Mouse (Mus musculus) heart, embryonic 13.5 days (tissue): ENCODE measurements around the gene Sgcd. TPM values are rescaled to one million over a fixed set of nuclear protein-coding genes. Genes with fewer than 3 reads are reported as not detected.

Source experiments
- ATAC-seq: fragments of 200-750 bp; cut with Nextera tagmentation; 2 replicates; pipeline ENCODE4 v1.8.0; 2017; ENCODE audit warnings: moderate TSS enrichment; ENCODE audit not compliant: insufficient number of reproducible peaks, low FRiP score, low TSS enrichment; ENCODE audit errors: extremely low read depth
- H3K27ac ChIP-seq: fragments of 300-500 bp; sonication (generic); replicated peaks from 2 replicates; pipeline ENCODE4 v1.5.1; 2015; ENCODE audit warnings: moderate library complexity, mild to moderate bottlenecking, inconsistent platforms
- H3K27me3 ChIP-seq: fragments of 300-500 bp; sonication (generic); replicated peaks from 2 replicates; pipeline ENCODE4 v1.6.1; 2015; ENCODE audit warnings: mild to moderate bottlenecking, inconsistent platforms
- H3K36me3 ChIP-seq: fragments of 300-500 bp; sonication (generic); 2 replicates; pipeline ENCODE4 v1.6.1; 2015; ENCODE audit warnings: mild to moderate bottlenecking, inconsistent platforms
- H3K4me1 ChIP-seq: fragments of 300-500 bp; sonication (generic); 2 replicates; pipeline ENCODE4 v1.6.1; 2015; ENCODE audit warnings: inconsistent platforms
- H3K4me2 ChIP-seq: fragments of 300-500 bp; sonication (generic); 2 replicates; pipeline ENCODE4 v1.6.1; 2015; ENCODE audit warnings: inconsistent platforms, mild to moderate bottlenecking, moderate library complexity
- H3K4me3 ChIP-seq: fragments of 300-500 bp; sonication (generic); 2 replicates; pipeline ENCODE4 v1.5.1; 2015; ENCODE audit warnings: moderate library complexity, mild to moderate bottlenecking, inconsistent platforms
- H3K9ac ChIP-seq: fragments of 300-500 bp; sonication (generic); 2 replicates; pipeline ENCODE4 v1.6.1; 2015; ENCODE audit warnings: inconsistent platforms, mild to moderate bottlenecking, moderate library complexity
- H3K9me3 ChIP-seq: fragments of 300-500 bp; sonication (generic); 2 replicates; pipeline ENCODE4 v1.6.1; 2016; ENCODE audit warnings: inconsistent platforms
- WGBS: fragments of 180-500 bp; shearing (Covaris S2); methylation state at CpG from one replicate; pipeline ENCODE4 v1.1.7; 2015; ENCODE audit warnings: mixed read lengths; 5-methylcytosine and 5-hydroxymethylcytosine counted together
- polyA plus RNA-seq: library from polyadenylated mRNA; unstranded; fragments of >200 nt; fragmentation: Nextera tagmentation; extraction: Ambion mirVana; gene quantifications from 2 replicates; pipeline ENCODE4 v1.2.1, GENCODE M21; 2015

The Sgcd gene
- polyA plus RNA-seq, 1 experiment from 2014 or later, result 6.0 TPM

DNA sequence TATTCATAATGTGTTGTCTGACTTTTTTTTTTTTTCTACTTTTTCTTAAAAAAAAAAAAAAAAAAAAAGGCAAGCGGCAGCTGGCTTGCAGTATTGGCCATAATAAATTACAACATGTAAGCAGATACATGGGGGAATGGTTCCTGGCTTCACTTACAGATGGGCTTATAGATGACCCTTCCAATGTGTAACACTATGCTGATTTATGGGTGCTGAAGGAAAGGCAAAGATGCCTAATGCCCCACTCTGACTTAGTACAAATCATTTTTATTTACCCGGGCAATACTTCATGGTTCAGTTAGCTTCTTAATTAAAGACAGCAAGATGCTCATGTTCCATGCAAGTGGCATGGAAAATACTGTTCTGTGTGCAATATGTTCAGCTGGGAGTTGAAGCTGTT, 800.2 kb downstream of the Sgcd start:
- H3K4me3 ChIP-seq, result no peak overlapping the region
- 84% methylated on average over 2 of the region's 2 CpGs for WGBS
- no peak overlapping the region for H3K9ac ChIP-seq
- H3K4me1 ChIP-seq, result no peaks in the 10 kb centered on the region
- H3K36me3 ChIP-seq, result no peaks in the 10 kb centered on the region
- no peak for ATAC-seq
- no peak overlapping the region for H3K27ac ChIP-seq
- H3K9me3 ChIP-seq, result no peaks in the 10 kb centered on the region
- H3K27me3 ChIP-seq, result no peaks in the 10 kb centered on the region
- H3K4me2 ChIP-seq, result no peak overlapping the region

DNA sequence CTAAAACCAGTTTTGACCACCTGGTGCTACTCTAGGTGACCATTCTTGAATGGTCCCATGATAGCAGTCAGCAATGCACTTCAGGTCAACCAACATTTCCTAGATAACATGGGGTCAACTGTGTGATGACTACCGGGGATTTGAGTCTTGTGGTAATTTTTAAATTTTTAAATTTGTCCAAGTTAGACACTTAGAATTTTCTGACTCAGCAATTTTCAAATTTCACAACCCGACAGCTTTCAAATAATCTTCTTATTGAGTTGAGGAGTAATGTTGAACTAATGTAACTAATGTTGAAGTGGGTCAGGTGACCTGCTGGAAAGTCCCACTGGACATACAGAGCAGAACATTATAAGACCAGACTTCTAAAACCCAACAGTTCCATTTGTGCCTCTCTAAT, 813.8 kb downstream of the Sgcd start:
- no peak overlapping the region for H3K4me3 ChIP-seq
- H3K4me1 ChIP-seq, result no peaks in the 10 kb centered on the region
- no peak overlapping the region for H3K9ac ChIP-seq
- WGBS, result 79% methylated on average over 2 of the region's 2 CpGs
- no peak for ATAC-seq
- H3K4me2 ChIP-seq, result no peak overlapping the region
- no peak overlapping the region for H3K27ac ChIP-seq
- H3K27me3 ChIP-seq, result no peaks in the 10 kb centered on the region
- H3K9me3 ChIP-seq, result no peaks in the 10 kb centered on the region
- H3K36me3 ChIP-seq, result no peaks in the 10 kb centered on the region

DNA sequence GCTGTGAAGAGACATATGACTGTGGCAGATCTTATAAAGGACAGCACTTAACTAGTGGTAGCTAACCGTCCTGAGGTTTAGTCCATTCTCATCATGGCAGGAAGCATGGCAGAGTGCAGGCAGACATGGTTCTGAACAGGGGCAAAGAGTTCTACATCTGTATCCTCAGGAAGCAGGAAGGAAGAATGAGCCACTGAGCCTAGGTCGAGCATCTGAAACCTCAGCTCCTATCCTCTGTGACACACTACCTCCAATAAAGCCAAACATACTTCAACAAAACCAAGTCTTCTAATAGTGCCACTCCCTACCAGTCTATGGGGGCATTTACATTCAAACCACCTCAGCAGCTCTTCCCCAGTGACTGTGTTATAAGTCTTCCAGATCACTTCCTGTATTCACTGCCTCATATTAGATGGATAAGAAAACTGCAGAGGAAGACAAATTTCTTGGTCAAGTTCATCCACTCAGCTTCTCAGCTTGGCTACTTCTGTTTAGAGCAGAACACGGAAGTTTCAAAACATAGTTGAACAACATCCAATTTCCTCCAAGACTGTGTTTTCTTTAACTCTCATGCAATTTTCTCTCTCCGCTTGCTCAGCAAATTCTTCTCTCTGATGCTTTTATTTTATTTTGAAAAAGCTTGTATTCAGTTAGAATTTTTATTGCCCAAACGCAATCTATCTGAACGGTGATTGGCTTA, 817.7 kb downstream of the Sgcd start:
- Histone ChIP-seq H3K27me3 (no peaks in the 10 kb centered on the region), H3K27ac (no peak overlapping the region), H3K4me2 (no peak overlapping the region), H3K4me1 (no peaks in the 10 kb centered on the region), H3K36me3 (no peaks in the 10 kb centered on the region), H3K9ac (no peak overlapping the region), H3K9me3 (no peaks in the 10 kb centered on the region), H3K4me3 (no peak overlapping the region)
- WGBS, result 69% methylated on average over 6 of the region's 6 CpGs
- ATAC-seq, result no peak

DNA sequence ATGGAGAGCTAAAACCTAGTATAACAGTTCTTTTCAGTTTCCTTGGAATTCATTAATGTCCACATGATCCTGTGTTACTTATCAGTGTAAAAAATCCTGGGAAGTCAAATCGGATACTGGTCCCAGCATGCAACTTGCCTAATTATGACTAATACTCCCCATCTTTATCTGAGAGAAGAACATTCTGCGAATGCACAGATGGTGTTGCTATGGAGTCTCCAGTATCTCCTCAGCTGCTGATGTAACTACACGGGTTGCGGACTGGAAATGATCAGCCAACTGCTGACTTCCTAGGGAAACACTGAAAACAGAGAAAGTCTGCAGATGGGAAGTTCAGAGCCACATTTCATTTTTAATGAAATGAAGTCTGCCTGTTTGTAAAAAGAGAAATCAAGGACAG, 821.4 kb downstream of the Sgcd start:
- Histone ChIP-seq H3K27me3 (no peaks in the 10 kb centered on the region), H3K27ac (no peak overlapping the region), H3K4me1 (no peaks in the 10 kb centered on the region), H3K36me3 (no peaks in the 10 kb centered on the region), H3K9ac (no peak overlapping the region), H3K4me2 (no peak overlapping the region), H3K9me3 (no peaks in the 10 kb centered on the region), H3K4me3 (no peak overlapping the region)
- ATAC-seq, result no peak
- WGBS, result 69% methylated on average over 4 of the region's 4 CpGs

DNA sequence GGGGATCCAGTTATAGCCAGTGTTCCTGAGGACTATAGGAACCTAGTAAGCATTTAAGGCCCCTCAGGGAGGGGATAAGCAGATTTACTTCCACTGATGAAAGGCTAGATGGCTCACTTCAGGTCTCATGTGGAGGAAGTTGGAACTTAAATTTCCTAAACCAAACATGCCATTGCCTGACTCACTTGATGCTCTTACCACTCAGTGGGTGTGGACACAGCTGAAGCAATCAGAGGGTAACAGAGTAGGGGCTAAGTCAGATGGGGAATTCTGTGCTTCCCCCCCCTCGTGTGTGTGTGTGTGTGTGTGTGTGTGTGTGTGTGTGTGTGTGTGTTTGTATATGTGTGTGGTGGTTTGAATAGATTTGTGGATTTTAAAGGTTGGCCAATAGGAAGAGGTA, 830.7 kb downstream of the Sgcd start:
- no peak overlapping the region for H3K27ac ChIP-seq
- H3K9me3 ChIP-seq, result no peaks in the 10 kb centered on the region
- H3K36me3 ChIP-seq, result no peaks in the 10 kb centered on the region
- no peak overlapping the region for H3K4me3 ChIP-seq
- H3K9ac ChIP-seq, result no peak overlapping the region
- ATAC-seq, result no peak
- peaks cover 5% of the 10 kb centered on the region; the same call in 1 of the 2 replicates for H3K4me1 ChIP-seq
- WGBS, result 59% methylated on average over 1 of the region's 1 CpGs
- no peaks in the 10 kb centered on the region for H3K27me3 ChIP-seq
- no peak overlapping the region for H3K4me2 ChIP-seq

DNA sequence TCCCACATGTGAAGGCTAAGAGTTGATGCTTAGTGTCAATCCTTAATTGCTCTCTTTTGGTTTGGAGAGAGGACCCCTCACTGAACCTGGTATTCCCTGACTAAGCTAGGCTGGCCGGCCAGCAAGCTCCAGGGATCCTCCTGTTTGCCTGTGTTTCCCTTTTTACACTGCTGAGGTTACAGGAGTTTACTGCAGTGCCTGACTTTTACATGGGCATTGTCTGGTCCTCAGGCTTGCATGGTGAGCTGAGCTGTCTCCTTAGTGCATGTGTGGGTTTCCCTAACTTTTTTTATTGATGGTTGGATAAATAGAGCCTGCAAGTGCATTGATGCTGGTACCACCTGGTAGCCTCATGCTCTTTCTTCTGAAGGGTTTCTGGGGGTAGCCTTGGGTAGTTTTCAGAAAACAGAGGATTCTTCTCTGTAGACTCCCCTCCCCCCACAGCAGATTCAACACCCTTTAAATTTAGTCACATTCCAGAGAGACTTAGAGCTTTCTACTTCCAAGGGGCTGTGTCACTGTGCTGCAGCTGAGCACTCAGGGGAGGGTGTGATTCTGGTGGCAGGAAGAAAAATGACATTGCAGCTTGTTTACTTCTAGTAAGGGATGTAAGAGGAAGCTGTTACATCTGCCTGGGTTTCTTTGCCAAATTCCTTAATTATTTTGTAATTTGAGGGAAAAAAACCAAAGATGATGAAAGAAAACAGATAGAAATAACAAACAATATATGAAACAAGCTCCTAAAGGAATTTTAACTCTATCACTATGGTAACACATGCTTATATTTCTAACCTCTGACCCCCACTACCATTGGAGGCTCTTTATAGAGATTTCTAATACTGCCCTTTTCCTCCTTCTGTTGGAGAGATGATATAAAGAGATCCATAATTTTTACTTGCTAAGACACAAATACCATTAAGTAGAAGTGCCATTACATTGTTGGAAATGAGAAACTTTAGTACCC, 831.8 kb downstream of the Sgcd start:
- Histone ChIP-seq H3K4me1 (peaks cover 5% of the 10 kb centered on the region; the same call in 1 of the 2 replicates), H3K4me3 (no peak overlapping the region), H3K4me2 (no peak overlapping the region), H3K27ac (no peak overlapping the region), H3K36me3 (no peaks in the 10 kb centered on the region), H3K27me3 (no peaks in the 10 kb centered on the region), H3K9me3 (no peaks in the 10 kb centered on the region), H3K9ac (no peak overlapping the region)
- WGBS, result 32% methylated on average over 1 of the region's 1 CpGs
- ATAC-seq, result no peak

DNA sequence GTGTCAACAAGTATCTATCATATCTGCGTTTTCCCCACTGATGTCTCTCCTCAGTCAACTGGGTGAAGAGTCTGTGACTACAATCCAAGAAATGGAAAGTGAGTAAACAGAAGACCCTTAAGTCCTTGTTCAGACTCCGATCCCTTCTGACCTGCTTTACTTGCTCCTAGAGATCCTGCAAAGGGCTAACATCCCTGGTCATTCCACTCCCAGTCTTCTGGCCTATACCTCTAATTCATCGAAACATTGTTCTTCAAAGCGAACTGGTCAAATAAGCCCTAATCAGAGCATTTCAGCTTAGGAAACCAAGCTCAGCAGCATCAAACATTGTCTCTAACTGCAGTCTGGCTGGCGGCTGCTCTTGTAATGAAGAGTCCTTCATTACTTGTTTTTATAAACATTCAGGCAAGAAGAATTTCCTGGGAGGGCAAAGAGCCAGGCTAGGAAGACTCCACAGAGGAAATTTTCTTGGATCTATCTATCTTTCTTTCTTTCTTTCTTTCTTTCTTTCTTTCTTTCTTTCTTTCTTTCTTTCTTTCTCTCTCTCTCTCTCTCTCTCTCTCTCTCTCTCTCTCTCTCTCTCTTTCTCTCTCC, 833.8 kb downstream of the Sgcd start:
- no peaks in the 10 kb centered on the region for H3K36me3 ChIP-seq
- no peaks in the 10 kb centered on the region for H3K27me3 ChIP-seq
- H3K27ac ChIP-seq, result no peak overlapping the region
- peaks cover 5% of the 10 kb centered on the region; the same call in 1 of the 2 replicates for H3K4me1 ChIP-seq
- no peak overlapping the region for H3K4me3 ChIP-seq
- H3K9me3 ChIP-seq, result no peaks in the 10 kb centered on the region
- 74% methylated on average over 5 of the region's 5 CpGs for WGBS
- H3K9ac ChIP-seq, result no peak overlapping the region
- H3K4me2 ChIP-seq, result no peak overlapping the region
- ATAC-seq, result no peak

DNA sequence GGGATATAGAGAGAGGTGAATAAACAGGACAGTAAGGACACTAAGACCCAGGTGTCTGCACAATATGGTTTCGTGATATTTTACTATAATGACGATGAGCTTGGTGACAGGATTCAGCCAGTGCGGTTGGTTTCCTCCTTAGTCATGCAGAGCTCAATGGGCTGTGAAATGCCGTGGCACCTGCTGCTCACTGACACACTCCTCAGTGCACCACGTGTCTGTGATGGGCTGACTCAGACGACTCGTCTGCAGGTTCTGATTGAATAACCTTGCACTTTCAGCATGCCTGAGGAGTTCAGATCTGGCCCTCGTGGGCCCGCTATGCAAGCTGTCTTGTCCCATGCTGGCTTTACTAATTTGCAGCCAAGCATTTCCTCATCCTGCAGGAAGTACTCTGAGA, 839.2 kb downstream of the Sgcd start:
- 61% methylated on average over 9 of the region's 9 CpGs for WGBS
- H3K9me3 ChIP-seq, result no peaks in the 10 kb centered on the region
- peaks cover 4% of the 10 kb centered on the region for H3K4me1 ChIP-seq
- H3K27me3 ChIP-seq, result no peaks in the 10 kb centered on the region
- no peak overlapping the region for H3K4me2 ChIP-seq
- H3K4me3 ChIP-seq, result no peak overlapping the region
- H3K36me3 ChIP-seq, result no peaks in the 10 kb centered on the region
- no peak overlapping the region for H3K27ac ChIP-seq
- H3K9ac ChIP-seq, result no peak overlapping the region
- no peak for ATAC-seq

DNA sequence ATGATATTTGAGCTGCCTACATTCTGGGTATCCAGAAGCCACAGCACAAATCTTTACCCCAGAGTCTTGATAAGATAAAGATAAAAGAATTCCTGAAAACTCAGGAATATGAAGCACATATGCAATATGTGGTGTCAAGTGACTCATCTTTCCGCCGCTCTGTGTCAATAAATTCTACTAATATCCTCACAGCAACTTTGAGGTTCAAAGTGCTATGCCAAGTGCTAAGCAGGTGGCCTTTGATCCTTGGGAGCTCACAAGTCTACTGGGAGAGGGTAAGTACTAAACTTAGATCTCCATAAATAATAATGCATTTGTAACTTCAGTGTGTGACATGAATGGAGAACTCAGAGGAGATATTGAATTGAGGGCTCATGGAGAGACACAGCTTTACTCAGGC, 848.9 kb downstream of the Sgcd start:
- ATAC-seq, result no peak
- Histone ChIP-seq H3K27ac (no peak overlapping the region), H3K4me3 (no peak overlapping the region), H3K4me2 (no peak overlapping the region), H3K27me3 (no peaks in the 10 kb centered on the region), H3K4me1 (0 out of 2 replicates have a peak, but pooled peaks cover 3% of the 10 kb centered on the region), H3K9me3 (no peaks in the 10 kb centered on the region), H3K9ac (no peak overlapping the region), H3K36me3 (no peaks in the 10 kb centered on the region)
- 91% methylated on average over 2 of the region's 2 CpGs for WGBS

DNA sequence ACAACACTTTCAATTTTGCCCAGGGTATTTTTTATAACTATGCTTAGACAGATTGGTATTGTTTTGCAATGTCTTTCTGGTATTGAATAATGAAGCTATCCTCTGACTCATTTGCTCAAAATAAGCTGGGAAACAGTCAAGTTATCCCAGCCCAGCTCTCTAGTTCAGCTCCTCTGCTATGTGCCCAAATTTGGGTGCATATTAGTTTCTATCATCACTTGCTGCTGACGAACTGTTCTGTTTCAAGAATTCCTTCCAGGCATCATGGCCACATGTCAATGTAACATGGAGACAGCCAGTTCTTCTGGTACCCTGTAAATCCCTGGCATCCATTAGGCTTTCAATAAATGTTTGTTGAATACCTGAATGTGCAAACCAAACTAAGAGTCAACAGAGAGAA, 849.5 kb downstream of the Sgcd start:
- Histone ChIP-seq H3K27ac (no peak overlapping the region), H3K4me2 (no peak overlapping the region), H3K9me3 (no peaks in the 10 kb centered on the region), H3K27me3 (no peaks in the 10 kb centered on the region), H3K4me3 (no peak overlapping the region), H3K36me3 (no peaks in the 10 kb centered on the region), H3K9ac (no peak overlapping the region), H3K4me1 (0 out of 2 replicates have a peak, but pooled peaks cover 3% of the 10 kb centered on the region)
- 54% methylated on average over 1 of the region's 1 CpGs for WGBS
- no peak for ATAC-seq

DNA sequence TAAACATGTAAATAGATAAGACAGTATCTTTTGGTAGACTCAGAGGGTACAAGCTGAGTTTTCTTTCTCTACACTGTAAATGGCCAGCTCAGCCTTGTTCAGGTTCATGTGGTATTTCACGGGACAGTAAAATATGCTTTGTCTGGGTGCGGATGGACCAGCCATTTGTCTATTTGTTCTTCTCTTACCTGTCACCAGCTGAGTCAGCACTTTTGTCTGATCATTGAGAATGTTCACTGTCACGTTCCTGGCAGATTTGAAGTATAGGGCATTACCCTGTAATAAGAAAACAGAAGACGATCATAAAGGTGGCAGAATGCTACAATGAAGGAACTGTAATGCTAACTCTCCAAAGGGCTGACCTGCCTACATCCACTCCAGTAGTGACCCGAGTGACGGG, 856.4 kb downstream of the Sgcd start:
- 85% methylated on average over 6 of the region's 6 CpGs for WGBS
- ATAC-seq, result no peak
- Histone ChIP-seq H3K9ac (no peak overlapping the region), H3K4me2 (no peak overlapping the region), H3K4me3 (no peak overlapping the region), H3K27me3 (no peaks in the 10 kb centered on the region), H3K9me3 (no peaks in the 10 kb centered on the region), H3K4me1 (no peaks in the 10 kb centered on the region), H3K36me3 (no peaks in the 10 kb centered on the region), H3K27ac (no peak overlapping the region)
